Mouse (Mus musculus): ENCODE data around the gene Thsd7a. TPM values are rescaled to one million over a fixed set of nuclear protein-coding genes. Genes with fewer than 3 reads are reported as not detected.

Thsd7a gene
- total and polyA plus RNA-seq, 3 experiments = 0.30 TPM; not detected in 2

DNA sequence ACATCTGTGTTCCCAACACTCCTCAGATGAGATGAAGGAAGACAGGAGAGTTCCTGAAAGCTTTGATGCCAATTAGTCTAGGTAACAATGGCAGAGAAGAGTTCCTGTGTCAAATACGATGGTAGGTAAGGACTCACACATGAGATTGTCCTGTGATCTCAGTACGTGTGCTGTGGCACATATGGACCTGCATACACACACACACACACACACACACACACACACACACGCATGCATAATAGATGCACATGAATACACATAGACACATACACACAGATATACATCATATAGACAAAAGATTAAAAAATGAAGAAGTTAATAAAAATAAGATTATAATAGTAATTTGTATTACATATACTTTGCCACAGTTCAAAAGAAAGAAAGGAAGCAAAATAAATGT lies 56.0 kb downstream of the Thsd7a start:
- no peak overlapping the region for H3K4me2 ChIP-seq (ENCODE audit: insufficient read depth, low read depth, poor library complexity, severe bottlenecking)
- no peak overlapping the region for H3K27ac ChIP-seq (ENCODE audit: insufficient read depth, low read depth)
- H3K4me1 ChIP-seq (ENCODE audit: control insufficient read depth in 1 of 2, insufficient read depth in 2 of 2) = no peaks in the 10 kb centered on the region
- DNase-seq (ENCODE audit: extremely low read depth) = no peak
- H3K27me3 ChIP-seq (replicated peaks) = no peaks in the 10 kb centered on the region
- no peak for TF ChIP-seq IRF4 (IDR thresholded peaks at IDR 0.05; ENCODE audit: low read depth, low read length)
- TF ChIP-seq POLR2AphosphoS2 (IDR thresholded peaks at IDR 0.05; ENCODE audit: low read depth, low read length) = no peak
- TF ChIP-seq RAD21 (IDR thresholded peaks at IDR 0.05; ENCODE audit: low read depth, low read length) = no peak
- TF ChIP-seq GABPA (IDR thresholded peaks at IDR 0.05; ENCODE audit: insufficient replicate concordance, low read depth, low read length) = no peak
- no peak for TF ChIP-seq JUND (conservative IDR thresholded peaks at IDR 0.05; ENCODE audit: low read depth, low read length)
- no peak for TF ChIP-seq MAX (IDR thresholded peaks at IDR 0.05; ENCODE audit: low read length)
- no peak overlapping the region for H3K4me3 ChIP-seq (replicated peaks in 1 of 3; ENCODE audit: low read depth in 2 of 3, low read length in 2 of 3, poor library complexity in 1 of 3)
- no peak overlapping the region for H3K9ac ChIP-seq (ENCODE audit: insufficient read depth, low read depth)
- H3K9me3 ChIP-seq (replicated peaks; ENCODE audit: low read length) = no peaks in the 10 kb centered on the region
- in situ Hi-C loops (cut with MboI; ENCODE audit: low pct_ligation_motif_present, low pct_unique_long_range_greater_than_20kb, low sequenced_read_pairs) (no loop called here), dilution Hi-C loops (cut with MboI; ENCODE audit: extremely low pct_ligation_motif_present, extremely low pct_unique_long_range_greater_than_20kb, low sequenced_read_pairs) (no loop called here)
- no peaks in the 10 kb centered on the region for H3K79me2 ChIP-seq (replicated peaks; ENCODE audit: control insufficient read depth, extremely low read depth, insufficient read depth, poor library complexity, severe bottlenecking)
- H3K36me3 ChIP-seq (replicated peaks in 1 of 2; ENCODE audit: control insufficient read depth in 1 of 2, insufficient read depth in 1 of 2, low read length in 1 of 2) = no peaks in the 10 kb centered on the region

DNA sequence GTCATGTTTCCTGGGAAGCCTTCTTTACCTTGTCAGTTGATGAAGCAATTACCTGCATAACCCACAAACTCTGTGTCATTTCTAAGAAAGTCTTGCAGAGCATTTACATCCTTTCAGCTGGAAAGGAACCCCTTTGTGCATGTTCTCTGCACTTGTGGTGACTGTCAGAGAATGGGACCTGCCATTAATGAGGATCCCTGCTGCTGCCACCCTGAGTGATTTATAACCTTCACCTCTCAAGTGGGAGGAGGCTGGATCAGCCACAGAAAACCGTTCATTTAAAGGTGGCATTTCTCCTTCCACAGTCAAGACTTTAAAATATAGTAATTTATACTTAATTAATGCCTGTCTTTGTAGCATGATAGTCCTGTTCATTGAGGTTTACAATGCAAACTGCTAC lies 99.6 kb downstream of the Thsd7a start:
- no peak overlapping the region for H3K4me3 ChIP-seq (replicated peaks in 1 of 3; ENCODE audit: low read depth in 2 of 3, low read length in 2 of 3, poor library complexity in 1 of 3)
- in situ Hi-C loops (cut with MboI; ENCODE audit: low pct_ligation_motif_present, low pct_unique_long_range_greater_than_20kb, low sequenced_read_pairs) (no loop called here), dilution Hi-C loops (cut with MboI; ENCODE audit: extremely low pct_ligation_motif_present, extremely low pct_unique_long_range_greater_than_20kb, low sequenced_read_pairs) (no loop called here)
- no peaks in the 10 kb centered on the region for H3K9me3 ChIP-seq (replicated peaks; ENCODE audit: low read length)
- no peak overlapping the region for H3K9ac ChIP-seq (ENCODE audit: insufficient read depth, low read depth)
- H3K36me3 ChIP-seq (replicated peaks in 1 of 2; ENCODE audit: control insufficient read depth in 1 of 2, insufficient read depth in 1 of 2, low read length in 1 of 2) = no peaks in the 10 kb centered on the region
- H3K27ac ChIP-seq (ENCODE audit: insufficient read depth, low read depth) = no peak overlapping the region
- H3K4me1 ChIP-seq (ENCODE audit: control insufficient read depth in 1 of 2, insufficient read depth in 2 of 2) = no peaks in the 10 kb centered on the region
- DNase-seq (ENCODE audit: extremely low read depth) = no peak
- no peak overlapping the region for H3K4me2 ChIP-seq (ENCODE audit: insufficient read depth, low read depth, poor library complexity, severe bottlenecking)
- H3K27me3 ChIP-seq (replicated peaks) = no peaks in the 10 kb centered on the region
- no peak for TF ChIP-seq ELF1 (IDR thresholded peaks at IDR 0.05; ENCODE audit: low read depth, low read length)
- no peak for TF ChIP-seq TBP (conservative IDR thresholded peaks at IDR 0.05; ENCODE audit: low read depth, low read length)
- no peak for TF ChIP-seq CHD1 (IDR thresholded peaks at IDR 0.05; ENCODE audit: low read depth, low read length)
- no peak for TF ChIP-seq POLR2A (IDR thresholded peaks at IDR 0.05; ENCODE audit: low read depth, low read length)
- TF ChIP-seq MXI1 (IDR thresholded peaks at IDR 0.05; ENCODE audit: low read depth, low read length) = no peak
- no peak for TF ChIP-seq HCFC1 (IDR thresholded peaks at IDR 0.05; ENCODE audit: low read depth, low read length)
- no peak for TF ChIP-seq IRF4 (IDR thresholded peaks at IDR 0.05; ENCODE audit: low read depth, low read length)
- TF ChIP-seq MAFK (IDR thresholded peaks at IDR 0.05; ENCODE audit: insufficient replicate concordance, low read length) = no peak
- TF ChIP-seq ZMIZ1 (IDR thresholded peaks at IDR 0.05; ENCODE audit: low read depth, low read length) = no peak
- TF ChIP-seq POLR2AphosphoS2 (IDR thresholded peaks at IDR 0.05; ENCODE audit: low read depth, low read length) = no peak
- TF ChIP-seq USF1 (IDR thresholded peaks at IDR 0.05; ENCODE audit: low read depth, low read length) = no peak
- no peak for TF ChIP-seq TCF12 (IDR thresholded peaks at IDR 0.05; ENCODE audit: low read depth, low read length)
- no peak for TF ChIP-seq RCOR1 (conservative IDR thresholded peaks at IDR 0.05; ENCODE audit: low read depth, low read length)
- TF ChIP-seq ZNF384 (IDR thresholded peaks at IDR 0.05; ENCODE audit: low read depth, low read length) = no peak
- TF ChIP-seq JUND (conservative IDR thresholded peaks at IDR 0.05; ENCODE audit: low read depth, low read length) = no peak
- TF ChIP-seq E2F4 (IDR thresholded peaks at IDR 0.05; ENCODE audit: insufficient replicate concordance, low read depth, low read length) = no peak
- TF ChIP-seq ZKSCAN1 (IDR thresholded peaks at IDR 0.05; ENCODE audit: borderline replicate concordance, low read depth, low read length) = no peak
- no peak for TF ChIP-seq SIN3A (IDR thresholded peaks at IDR 0.05; ENCODE audit: low read length)
- TF ChIP-seq GABPA (IDR thresholded peaks at IDR 0.05; ENCODE audit: insufficient replicate concordance, low read depth, low read length) = no peak
- no peaks in the 10 kb centered on the region for H3K79me2 ChIP-seq (replicated peaks; ENCODE audit: control insufficient read depth, extremely low read depth, insufficient read depth, poor library complexity, severe bottlenecking)
